10 mouse cellular contexts compared by ENCODE assay signal in genomic region chrX:165326939-165327698, GRCm38 (mm10). TPM values are rescaled to one million over a fixed set of nuclear protein-coding genes. Genes with fewer than 3 reads are reported as not detected.
A peak's percentile ranks its signal among the peaks of the same experiment; 100 is the strongest.
DNase-seq lines count a peak whose midpoint lies in the region; ATAC-seq lines count a peak whose summit lies in the region.
"Had no signal": no experiment of that assay in that cellular context is flagged by ENCODE, and none has a peak within 500 bp of the region (broad histone marks: within the 10 kb centered on the region; RNA-seq: fewer than 3 reads in every experiment).

Gene Glra2, minus strand, starts transcription at chrX:165327393.

- ATAC-seq in frontal cortex, adult (ENCODE audit: low TSS enrichment) = peak; percentile 52; the same call in 1 of the 2 replicates
- ATAC-seq in limb, embryonic 13.5 days (ENCODE audit: low FRiP score, low read depth) = no peak; the same call in 1 of the 2 replicates

- no peaks in the 10 kb centered on the region for H3K9me3 ChIP-seq in limb, embryonic 13.5 days
- H3K9me3 ChIP-seq: G1E; liver, embryonic 13.5 days had no signal

- H3K9ac ChIP-seq in limb, embryonic 13.5 days = no peak within 1 kb of the TSS
- H3K9ac ChIP-seq: liver, embryonic 13.5 days had no signal

- H3K27ac ChIP-seq in limb, embryonic 13.5 days = no peak within 1 kb of the TSS
- H3K27ac ChIP-seq: liver, embryonic 13.5 days had no signal

- DNase-seq in frontal cortex, postnatal 25 days (ENCODE audit: low spot score in 2 of 2) = no peak
- peak; percentile 6 for DNase-seq in urinary bladder, postnatal 14 days (ENCODE audit: low spot score)
- DNase-seq in urinary bladder, postnatal 36 days (ENCODE audit: low spot score in 2 of 2) = no peak
- peak; percentile 9 for DNase-seq in heart, postnatal 4 days
- DNase-seq in retina, postnatal 7 days (ENCODE audit: low read depth, low spot score) = peak; percentile 4
- no peak for DNase-seq in urinary bladder, postnatal 25 days (ENCODE audit: low spot score)
- DNase-seq: liver, embryonic 13.5 days had no signal

- WGBS in limb, embryonic 13.5 days = 12% methylated on average over 12 of the region's 12 CpGs

- no peaks in the 10 kb centered on the region for H3K4me1 ChIP-seq in limb, embryonic 13.5 days
- H3K4me1 ChIP-seq: liver, embryonic 13.5 days had no signal

- H3K27me3 ChIP-seq in limb, embryonic 13.5 days = no peaks in the 10 kb centered on the region
- H3K27me3 ChIP-seq: liver, embryonic 13.5 days had no signal

- H3K36me3 ChIP-seq in limb, embryonic 13.5 days = no peaks in the 10 kb centered on the region
- H3K36me3 ChIP-seq: G1E; liver, embryonic 13.5 days had no signal

- peak within 1 kb of the TSS; percentile 57 for H3K4me2 ChIP-seq in limb, embryonic 13.5 days (replicated peaks)
- H3K4me2 ChIP-seq: liver, embryonic 13.5 days had no signal

- H3K4me3 ChIP-seq in limb, embryonic 13.5 days = peak within 1 kb of the TSS; percentile 23; the same call in 1 of the 2 replicates
- H3K4me3 ChIP-seq: liver, embryonic 13.5 days had no signal

RNA-seq across cellular contexts. Expression of gene Glra2, which starts in this region (rescaled TPM):
- total RNA-seq in heart, postnatal 4 days (2021) = not detected
- 0.09 and 0.13 TPM in 2 replicates for polyA plus RNA-seq in limb, embryonic 13.5 days (2015; fragmentation: Nextera tagmentation; extraction: Ambion mirVana)
- total RNA-seq: G1E had no signal
- polyA plus RNA-seq: G1E had no signal

Comparison
In these comparisons a context has a peak if more than half of its experiments do, and no peak if none do; other contexts are left out.
1. DNase-seq: peak in urinary bladder, postnatal 14 days (single experiment) and retina, postnatal 7 days (single experiment); none in frontal cortex, postnatal 25 days (0 of 2), urinary bladder, postnatal 36 days (0 of 2) and urinary bladder, postnatal 25 days (single experiment).
2. Peak in DNase-seq in heart, postnatal 4 days; RNA of the gene not detected or under 1 TPM.